Mouse (Mus musculus): ENCODE measurements around the gene Rnf111. TPM values are rescaled to one million over a fixed set of nuclear protein-coding genes. Genes with fewer than 3 reads are reported as not detected.

The Rnf111 gene
- polyA plus RNA-seq, 2 experiments from 2014 or later = 24.5 to 26.4 TPM

- ATAC-seq = no peak
Observed at GRCm38 (mm10) chr9:70392563-70392907, 111.0 kb downstream of the Rnf111 start.

- no peak for ATAC-seq
Observed at GRCm38 (mm10) chr9:70391660-70392562, 111.6 kb downstream of the Rnf111 start.

GRCm38 (mm10) chr9:70391042-70391441 is 112.5 kb downstream of the Rnf111 start:
- ATAC-seq = no peak

- no peak for ATAC-seq
Observed at GRCm38 (mm10) chr9:70389548-70389947, 114.0 kb downstream of the Rnf111 start.

- no peak for ATAC-seq
Observed at GRCm38 (mm10) chr9:70387410-70388119, 116.0 kb downstream of the Rnf111 start.

- ATAC-seq = no peak
Observed at GRCm38 (mm10) chr9:70384958-70385728, 118.4 kb downstream of the Rnf111 start.

- no peak for ATAC-seq
Observed at GRCm38 (mm10) chr9:70384494-70384893, 119.0 kb downstream of the Rnf111 start.

- no peak for ATAC-seq
Observed at GRCm38 (mm10) chr9:70383750-70384149, 119.8 kb downstream of the Rnf111 start.

- ATAC-seq = no peak
Observed at GRCm38 (mm10) chr9:70382091-70382490, 121.4 kb downstream of the Rnf111 start.

GRCm38 (mm10) chr9:70379502-70380467 is 123.7 kb downstream of the Rnf111 start:
- ATAC-seq = no peak

Other genes starting within 250 kb of the Rnf111 start
- 10 to 100 TPM; 58.6 to 77.7 TPM for gene Ccnb2, start 82.2 kb downstream of the Rnf111 start, polyA plus RNA-seq (2017; shearing (Covaris generic))
- 10 to 100 TPM; 57.6 to 83.6 TPM for gene Sltm, start 39.0 kb upstream of the Rnf111 start, polyA plus RNA-seq (2017; shearing (Covaris generic))
- gene Gm10642, start 152.5 kb upstream of the Rnf111 start, polyA plus RNA-seq (2017; shearing (Covaris generic)) = under 1 TPM; 0.61 to 0.71 TPM
- gene Mindy2, start 153.4 kb upstream of the Rnf111 start, polyA plus RNA-seq (2017; shearing (Covaris generic)) = 10 to 100 TPM in 1 of 2 experiments, 1 to 10 TPM in 1; 9.0 to 14.8 TPM
- 10 to 100 TPM; 72.7 to 77.6 TPM for gene Adam10, start 175.3 kb upstream of the Rnf111 start, polyA plus RNA-seq (2017; shearing (Covaris generic))

Data from activated CD4-positive, CD25-positive, alpha-beta regulatory T cell, adult 4 months (primary cell).